Mouse (Mus musculus): ENCODE results near the gene Kif1b.
A peak's percentile ranks its signal among the peaks of the same experiment; 100 is the strongest.
"Not testable (repeated sequence)": the region's sequence is repeated elsewhere in the genome, so short reads cannot be mapped to it uniquely, and the experiment has no call there.

Gene Kif1b

DNA sequence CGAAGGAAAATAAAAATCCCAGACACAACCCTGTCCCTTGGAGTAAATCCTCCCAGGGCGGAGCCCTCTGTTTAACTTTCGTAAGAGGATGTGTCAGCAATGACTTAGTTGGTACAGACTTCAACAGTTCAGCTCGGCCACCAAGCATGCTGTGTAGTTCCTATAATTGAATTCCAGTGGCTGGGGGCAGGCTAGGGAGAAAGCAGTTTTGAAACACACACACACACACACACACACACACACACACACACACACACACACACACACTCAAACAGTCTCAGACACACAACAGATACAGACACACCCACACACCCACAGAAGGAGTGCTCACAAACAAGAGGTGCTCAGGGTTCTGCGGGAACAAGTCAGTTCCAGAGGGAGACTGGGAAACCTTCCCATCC is 135.9 kb downstream of the Kif1b start:
- DNase-seq (ENCODE audit: low read depth, low spot score): peak; percentile 50

DNA sequence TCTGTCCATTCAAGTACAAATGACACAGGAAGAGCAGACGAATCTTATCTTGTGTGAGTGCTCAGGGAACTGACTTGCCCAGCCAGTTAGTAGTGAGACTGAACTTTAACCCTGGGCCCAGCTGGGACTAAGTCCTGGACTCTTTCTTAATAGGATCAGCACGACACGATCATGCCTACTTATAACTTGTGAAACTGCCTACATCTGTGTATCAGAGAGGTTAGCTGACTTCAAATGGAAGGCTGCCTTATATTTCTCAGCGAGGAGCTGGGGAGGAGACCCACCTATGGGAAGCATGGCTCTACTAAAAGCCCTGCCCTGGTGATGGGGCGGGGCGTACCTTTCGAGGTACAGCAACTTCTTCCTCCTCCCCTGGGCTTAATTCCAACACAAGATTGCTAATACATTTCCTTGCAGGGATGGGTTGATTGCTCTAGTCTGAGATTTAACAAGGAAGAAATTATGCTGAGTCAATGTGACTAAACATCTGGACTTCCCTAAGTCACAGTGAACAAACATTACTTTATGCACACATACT is 137.0 kb downstream of the Kif1b start:
- peak; percentile 33 for DNase-seq (ENCODE audit: low read depth, low spot score)

DNA sequence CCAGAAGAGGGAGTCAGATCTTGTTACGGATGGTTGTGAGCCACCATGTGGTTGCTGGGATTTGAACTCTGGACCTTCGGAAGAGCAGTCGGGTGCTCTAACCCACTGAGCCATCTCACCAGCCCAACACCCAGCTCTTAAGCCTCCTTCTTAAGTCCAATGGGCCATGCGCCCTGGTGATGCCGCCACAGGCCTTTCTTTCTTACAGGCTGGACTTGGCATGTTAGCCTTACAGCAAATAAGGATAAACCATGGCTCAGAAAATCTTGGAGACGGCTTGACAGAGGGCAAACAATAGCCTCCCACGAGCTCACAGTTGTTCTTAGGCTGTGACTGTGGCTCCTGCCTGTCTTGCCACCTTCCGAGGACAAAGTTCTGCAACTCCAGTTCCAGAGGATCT is 137.6 kb downstream of the Kif1b start:
- not testable (repeated sequence) for DNase-seq (ENCODE audit: low read depth, low spot score)

DNA sequence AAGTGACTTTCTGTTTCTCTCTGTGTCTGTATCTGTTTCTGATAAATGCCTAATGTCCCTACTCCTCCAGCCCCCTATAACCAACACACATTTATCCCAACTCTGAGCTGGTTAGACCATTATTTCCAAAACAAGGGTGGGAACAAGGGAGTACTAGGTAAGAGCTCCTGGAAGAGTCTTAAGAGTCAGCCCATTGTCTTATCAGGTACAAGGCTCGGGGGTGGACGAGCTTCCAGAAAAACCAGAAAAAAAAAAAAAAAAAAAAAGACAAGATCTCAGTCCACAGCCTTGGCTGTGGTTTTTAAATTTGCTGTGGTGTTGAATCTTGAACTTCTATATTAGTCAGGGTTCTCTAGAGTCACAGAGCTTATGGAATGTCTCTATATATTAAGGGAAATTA is 139.5 kb downstream of the Kif1b start:
- DNase-seq (ENCODE audit: low read depth, low spot score): no peak

DNA sequence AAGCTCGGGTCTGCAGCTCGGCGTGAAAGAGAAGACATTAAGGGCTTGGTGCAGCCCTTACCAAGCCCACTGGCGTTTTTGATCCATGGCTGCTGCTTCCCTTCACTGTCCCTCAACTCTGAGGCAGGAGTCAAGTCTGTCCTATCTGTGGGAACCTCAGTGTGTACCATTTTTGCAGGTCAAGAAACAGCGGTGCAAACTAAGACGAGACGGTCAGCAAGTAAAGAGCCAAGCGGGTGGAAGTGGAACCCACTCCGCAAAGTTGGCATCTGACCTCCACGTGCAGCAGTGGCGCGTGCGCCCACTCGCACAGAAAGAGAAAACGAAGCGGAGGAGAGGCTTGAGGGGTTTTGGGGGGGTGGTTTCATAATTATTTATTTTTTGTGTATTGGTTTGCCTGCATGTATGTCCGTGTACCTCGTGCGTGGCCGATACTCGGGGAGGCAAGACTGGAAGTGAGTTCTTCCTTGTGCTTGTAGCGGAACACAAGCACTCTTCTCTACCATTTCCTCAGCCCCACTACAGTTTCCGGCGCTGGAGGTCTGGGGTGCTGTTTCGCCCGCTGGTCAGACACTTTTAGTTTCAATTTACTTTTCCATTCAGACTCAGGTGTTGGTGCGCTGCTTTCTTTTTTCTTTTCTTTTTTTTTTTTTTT is 140.4 kb downstream of the Kif1b start:
- DNase-seq (ENCODE audit: low read depth, low spot score): peak; percentile 31

DNA sequence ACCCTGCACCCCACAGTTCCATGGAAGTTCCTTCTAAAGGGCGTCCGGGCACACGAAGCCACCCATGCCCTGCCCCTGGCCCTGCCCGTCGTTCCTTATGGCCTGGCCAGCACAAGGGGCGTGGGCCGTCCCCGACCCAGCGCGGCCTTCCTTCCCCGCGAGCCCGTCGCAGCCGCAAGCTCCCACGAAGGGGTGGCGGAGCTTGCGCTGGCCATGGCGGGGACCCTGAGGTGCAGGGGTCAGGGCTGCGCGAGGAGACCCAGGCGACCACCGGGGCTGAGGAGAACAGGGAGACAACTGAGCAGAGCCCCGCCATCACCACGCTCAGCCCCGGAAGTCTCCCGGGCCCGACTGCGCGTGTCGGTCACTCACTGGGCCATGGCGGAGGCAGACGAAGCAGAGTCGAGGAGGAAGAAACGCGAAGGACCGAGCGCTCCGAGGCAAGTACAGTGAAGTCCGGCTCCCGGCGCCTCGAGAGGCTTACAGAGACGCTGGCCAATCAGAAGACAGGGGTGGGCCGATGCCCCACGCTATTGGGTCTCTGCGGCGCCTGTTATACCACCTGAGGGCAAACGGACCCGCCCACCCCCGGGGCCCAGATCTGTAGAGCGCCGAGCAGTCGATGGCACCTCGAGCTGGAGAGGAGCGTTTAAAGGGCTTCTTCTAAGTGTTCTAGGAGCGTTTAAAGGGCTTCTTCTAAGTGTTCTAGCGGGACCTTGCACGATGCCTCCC is 141.1 kb downstream of the Kif1b start, which contains the start of gene Pgd:
Pgd (minus strand) TSS at position 557 of the 732 bp plus-strand sequence.
- peak; percentile 98 for DNase-seq (ENCODE audit: low read depth, low spot score)

DNA sequence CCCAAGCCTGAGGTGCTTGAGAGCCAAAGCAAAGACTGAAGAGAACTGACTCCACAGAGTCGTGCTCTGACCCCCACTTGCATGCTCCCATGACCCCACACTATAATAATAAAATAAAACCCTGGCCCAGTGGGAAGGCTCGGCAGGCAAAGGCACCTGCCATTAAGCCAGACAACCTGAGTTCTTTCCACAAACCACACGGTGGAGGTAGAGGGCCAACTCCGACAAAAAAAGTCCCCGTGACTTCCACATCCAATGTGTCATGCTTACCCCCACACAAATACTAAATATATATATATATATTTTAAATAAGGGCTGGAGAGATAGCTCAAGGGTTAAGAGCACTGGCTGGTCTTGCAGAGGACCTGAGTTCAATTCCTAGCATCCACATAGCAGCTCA is 143.3 kb downstream of the Kif1b start:
- DNase-seq (ENCODE audit: low read depth, low spot score): peak; percentile 55

DNA sequence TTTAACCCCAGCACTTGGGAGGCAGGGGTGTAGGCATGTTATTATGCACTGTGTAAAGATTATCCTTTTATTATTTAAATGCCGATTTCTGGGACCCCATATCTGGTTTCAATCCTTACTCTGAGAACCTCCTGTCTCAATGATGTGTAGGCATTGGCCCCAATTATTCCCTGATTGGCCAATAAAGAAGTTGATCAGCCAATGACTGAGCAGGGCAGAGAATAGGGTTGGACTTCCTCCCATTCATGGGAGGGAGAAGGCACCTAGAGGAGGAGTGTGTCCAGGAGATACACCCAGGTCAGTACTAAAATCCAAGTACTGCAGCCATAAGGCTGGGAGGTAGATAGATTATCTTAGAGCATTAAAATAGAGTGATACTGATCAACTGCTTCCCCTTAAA is 144.3 kb downstream of the Kif1b start:
- no peak for DNase-seq (ENCODE audit: low read depth, low spot score)

DNA sequence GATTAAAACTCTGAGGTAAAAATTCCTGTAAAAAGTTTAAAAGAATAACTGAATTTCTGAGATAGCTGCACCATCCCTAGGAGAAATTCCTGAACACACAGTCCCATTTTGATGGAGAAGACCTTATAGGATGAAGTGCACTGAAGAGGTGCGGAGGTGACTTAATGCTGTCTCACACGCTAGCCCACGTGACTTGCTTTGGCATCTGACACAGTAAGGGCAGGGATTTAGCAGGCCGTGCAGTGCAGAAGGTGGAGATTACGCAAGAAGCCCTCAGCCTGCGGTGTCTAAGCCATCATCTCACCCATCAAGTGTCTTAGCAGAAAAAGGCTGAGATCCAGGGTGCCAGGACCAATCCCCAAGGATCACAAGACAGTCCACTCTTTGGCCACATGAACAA is 146.3 kb downstream of the Kif1b start:
- DNase-seq (ENCODE audit: low read depth, low spot score): no peak

DNA sequence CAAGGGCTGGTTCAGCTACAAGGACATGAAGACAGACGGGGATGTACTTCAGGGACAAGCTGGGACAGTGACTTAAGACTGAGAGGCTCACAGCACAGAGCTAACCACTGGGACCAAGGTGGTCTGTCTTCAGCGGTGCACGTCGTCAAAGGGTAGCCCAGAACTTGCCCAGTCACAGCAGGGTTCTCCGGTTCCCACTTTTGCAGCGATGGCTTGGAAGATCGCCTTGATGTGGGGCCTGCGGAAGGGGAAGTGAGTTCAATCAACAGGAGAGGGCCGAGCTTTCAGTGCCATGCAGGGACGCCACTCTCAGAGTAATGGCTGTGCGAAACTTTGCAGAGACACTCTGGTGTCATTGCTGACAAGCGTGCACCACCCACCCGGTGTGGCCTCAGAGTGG is 147.6 kb downstream of the Kif1b start:
- no peak for DNase-seq (ENCODE audit: low read depth, low spot score)

DNA sequence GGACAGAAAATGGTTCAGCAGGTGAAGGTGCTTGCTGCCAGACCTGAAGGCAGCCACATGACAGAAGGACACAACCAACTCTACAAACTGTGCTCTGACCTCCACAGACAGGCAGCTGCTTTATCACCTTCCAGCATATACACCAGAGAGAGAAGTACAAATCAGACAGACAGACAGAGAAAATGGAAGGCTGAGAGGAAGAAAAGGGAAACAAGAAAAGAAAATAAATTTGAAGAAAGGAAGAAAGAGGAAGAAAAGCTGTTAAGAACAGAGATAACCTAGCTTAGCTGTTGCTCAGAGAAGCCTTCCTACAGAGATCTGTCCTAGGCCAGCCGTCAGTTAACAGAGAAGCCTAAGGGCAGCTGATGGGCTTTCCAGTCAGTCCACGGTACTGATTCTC is 148.3 kb downstream of the Kif1b start:
- no peak for DNase-seq (ENCODE audit: low read depth, low spot score)

DNA sequence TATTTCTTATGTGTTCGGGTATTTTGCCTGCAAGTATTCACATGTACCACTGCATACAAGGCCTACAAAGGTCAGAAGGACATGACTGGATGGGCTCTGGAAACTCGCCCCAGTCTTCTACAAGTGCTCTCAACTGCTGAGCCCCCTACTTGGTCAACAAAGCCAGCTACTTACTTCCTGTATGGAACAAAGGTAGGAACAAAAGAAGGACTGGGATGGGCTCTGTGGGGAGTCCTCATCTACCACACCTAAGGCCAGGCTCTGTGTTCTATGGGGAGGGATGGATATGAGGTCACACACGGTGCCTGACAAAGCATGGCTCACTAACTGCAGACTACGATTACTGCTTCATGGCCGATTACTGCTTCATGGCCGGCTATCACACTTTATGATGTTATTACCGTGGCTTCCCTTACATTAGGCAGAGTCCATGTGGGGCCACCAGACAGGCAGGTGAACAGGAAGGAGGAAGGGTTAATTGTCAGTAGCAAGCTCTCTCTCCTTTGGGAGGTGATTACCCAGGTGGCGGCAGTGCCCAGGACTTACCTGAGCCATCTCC is 150.0 kb downstream of the Kif1b start:
- DNase-seq (ENCODE audit: low read depth, low spot score): no peak

DNA sequence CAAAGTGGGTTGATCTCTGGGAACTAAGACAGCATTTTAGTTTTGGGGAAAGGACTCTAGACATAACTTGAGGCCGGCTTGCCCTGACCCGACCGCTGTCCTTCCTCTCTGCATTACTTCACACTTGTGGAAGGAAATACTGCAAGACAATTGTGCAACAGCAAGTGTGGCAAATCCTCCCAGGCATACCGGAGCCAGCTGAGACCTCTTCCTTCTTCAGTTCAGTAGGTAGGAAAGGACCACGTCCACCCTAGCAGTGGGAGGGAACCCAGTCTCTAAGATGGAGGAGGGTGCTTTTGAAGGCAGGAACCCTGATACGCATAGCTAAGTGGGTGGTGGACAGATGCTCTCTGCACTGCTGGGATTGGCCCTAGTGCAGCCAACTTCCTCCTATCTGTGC is 151.8 kb downstream of the Kif1b start:
- peak; percentile 37 for DNase-seq (ENCODE audit: low read depth, low spot score)

DNA sequence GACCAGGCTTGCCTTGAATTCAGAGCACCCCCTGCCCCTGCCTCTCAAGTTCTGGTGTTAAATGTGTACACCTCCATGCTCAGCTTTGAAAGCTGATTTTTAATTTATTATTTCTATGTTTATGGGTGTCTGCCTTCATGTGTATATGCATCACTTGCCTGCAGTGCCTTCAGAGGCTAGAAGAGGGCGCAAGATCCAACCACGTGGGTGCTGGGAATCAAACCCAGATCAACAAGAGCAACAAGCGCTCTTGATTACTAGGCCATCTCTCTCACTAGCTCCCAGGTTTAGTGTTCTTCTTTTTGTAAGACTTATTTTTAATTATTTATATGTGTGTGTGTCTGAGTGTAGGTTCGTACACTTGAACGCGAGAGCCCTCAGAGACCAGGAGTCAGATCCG is 152.6 kb downstream of the Kif1b start:
- DNase-seq (ENCODE audit: low read depth, low spot score): no peak

DNA sequence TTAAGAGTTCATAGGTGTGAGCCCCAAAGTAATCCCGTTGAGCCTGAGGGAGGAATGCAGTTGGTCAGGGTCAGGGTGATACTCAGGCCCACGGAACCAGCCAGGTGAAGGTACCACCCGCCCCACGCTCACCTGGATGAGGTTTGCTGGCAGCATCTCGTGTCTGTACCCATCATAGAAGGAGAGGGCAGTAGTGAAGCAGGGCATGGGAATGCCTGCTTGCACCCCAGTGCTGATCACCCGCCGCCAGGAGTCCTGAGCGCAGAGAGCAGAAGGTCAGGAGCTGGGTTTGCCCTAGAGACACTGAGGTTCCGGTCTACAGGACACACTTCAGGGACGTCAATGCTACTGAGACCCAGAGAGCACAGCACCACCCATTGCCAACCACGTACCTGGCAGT is 156.8 kb downstream of the Kif1b start:
- no peak for DNase-seq (ENCODE audit: low read depth, low spot score)

DNA sequence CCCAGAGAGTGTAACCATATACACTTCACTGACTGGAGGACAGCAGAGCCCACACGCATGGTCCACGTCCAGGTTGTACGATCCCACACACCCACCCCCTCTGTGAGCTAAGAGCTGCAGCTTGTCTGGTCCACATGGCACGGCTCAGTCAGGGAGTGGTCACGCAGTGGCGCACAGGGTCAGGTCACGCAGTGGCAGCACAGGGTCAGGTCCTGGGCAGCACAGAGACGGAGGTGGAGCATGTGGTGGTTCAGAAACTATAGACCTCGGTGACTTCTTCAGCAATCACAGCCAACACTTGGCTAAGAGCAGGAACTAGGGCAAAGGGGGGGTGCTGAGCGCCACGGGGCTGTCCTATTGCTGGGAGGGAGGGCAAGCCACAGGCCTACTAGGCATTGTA is 157.2 kb downstream of the Kif1b start:
- no peak for DNase-seq (ENCODE audit: low read depth, low spot score)

DNA sequence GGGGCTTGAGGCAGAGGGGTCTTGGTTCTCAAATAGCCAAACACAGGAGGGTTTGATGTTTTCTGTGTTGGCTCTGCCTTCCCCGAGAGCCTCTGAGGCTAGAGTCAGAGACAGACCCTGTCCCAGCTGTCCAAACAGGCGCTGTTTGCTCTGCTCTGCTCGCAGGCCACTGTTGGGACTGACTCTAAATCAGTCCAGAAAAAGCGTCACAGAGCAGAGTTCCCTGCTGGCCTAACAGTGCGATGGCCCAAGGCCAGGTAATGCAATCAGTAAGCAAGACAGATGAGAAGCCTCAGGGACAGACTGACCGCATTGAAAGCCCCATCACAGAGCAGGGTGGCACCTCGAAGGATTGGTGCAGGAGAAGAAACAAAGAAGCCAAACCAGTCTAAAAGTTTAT is 157.9 kb downstream of the Kif1b start:
- no peak for DNase-seq (ENCODE audit: low read depth, low spot score)

DNA sequence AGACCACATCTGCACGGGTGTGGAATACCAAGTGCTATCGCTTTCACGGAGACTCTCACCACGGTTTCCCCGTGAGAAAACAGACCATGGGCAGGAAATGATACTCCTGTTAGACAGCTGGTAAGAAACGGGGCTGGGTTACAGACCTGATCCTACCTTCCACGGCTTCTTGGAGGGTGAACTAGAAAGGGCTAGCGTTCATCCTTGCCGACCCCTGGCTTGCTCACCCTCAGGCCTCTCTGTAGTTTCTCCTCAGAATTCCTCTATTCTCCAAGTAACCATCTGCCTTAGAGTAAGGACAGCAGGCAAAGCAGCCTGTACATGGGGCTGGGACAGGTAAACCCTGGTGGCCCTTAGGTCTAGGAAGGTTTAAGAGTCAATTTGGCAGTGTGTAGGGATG is 158.3 kb downstream of the Kif1b start:
- no peak for DNase-seq (ENCODE audit: low read depth, low spot score)

DNA sequence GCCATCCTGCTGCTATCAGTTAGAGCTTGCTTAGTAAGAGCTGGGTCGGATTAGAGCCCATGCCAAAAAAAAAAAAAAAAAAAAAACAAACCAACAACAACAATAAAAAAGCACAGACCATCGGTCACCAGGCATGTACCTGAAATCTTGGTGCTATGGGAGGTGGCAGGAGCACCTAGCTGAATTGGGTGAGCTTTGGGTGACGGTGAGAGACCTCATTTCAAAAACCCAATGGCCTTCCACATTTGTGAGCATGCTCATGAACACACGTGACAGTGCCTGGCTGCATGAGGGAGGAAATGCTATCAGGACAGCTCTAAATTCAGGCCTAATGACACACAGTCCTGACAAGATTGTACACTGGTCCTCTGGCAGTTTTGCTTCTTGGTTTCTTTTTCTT is 159.4 kb downstream of the Kif1b start:
- no peak for DNase-seq (ENCODE audit: low read depth, low spot score)

DNA sequence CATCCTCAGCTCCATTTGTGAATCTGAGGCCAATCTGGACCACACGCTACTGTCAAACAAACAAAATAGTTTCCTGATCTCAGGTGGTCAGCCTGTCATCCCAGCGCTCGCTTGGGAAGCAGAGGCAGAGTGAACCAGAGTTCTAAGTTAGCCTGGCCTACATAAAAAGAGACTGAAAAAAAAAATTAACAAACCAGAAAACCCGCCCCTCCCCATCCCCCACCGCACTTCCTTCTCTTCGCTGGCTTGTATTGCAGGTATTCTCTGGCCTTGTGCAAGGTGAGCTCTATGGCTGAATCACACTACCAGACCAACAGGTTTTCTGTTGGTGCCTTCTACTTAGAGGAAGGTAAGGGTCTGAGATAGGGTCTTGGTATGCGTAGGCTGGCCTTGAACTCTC is 160.0 kb downstream of the Kif1b start:
- no peak for DNase-seq (ENCODE audit: low read depth, low spot score)

DNA sequence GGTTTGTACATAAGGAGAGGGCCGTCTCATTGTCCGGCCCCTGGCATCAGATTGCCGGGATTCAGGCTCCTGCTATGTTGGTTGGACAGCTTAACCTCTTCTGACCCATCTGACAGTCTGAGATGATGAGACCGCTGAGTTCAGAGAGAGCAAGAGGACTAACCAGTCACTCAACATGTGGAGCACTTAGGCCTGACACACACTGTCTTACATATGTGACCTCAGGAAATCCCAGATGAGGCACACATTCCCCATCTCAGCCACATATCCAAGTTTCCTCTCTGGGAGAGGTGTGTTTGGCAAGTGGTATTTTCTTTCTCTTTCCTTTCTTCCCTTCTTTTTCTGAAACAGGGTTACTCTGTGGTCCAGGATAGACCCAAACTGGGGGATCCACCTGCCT is 162.3 kb downstream of the Kif1b start:
- no peak for DNase-seq (ENCODE audit: low read depth, low spot score)

DNA sequence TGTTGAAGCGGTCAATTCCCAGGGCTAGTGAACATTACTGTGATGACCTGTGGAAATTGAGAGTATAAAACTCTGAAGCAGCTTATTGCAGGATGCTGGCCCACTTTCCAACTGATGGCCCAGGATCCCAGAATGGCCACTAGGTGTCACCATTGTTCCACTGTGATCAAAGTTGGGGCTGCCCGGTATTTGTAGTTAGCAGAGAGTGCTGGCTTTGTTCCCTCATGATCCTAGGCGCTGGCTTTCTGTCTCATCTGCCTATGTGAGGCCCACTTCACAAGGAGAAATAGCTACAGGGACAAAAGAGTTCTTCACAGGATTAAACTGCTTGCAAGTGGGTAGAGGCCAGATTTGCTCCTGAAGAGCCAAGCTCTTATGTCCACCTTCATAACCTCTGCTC is 163.0 kb downstream of the Kif1b start:
- peak; percentile 92 for DNase-seq (ENCODE audit: low read depth, low spot score)

DNA sequence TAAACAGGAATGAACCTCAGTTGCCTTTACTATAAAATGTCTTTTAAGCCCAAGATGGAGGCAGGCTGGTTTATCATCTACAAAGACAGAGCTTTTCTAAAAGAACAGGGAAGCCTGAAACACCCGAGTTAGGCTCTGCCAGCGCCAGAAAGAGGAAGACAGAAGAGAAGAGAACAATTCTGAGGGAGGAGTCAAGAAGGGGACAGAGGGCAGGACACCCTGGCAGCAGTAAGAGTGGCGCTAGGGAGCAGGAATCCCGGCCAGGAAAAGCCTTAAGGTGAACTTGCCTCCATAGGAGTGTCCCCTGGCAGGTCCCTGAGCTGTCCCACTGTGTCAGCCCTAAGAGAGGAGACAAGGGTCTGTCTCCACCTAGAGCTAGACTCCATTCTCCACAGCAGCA is 163.9 kb downstream of the Kif1b start:
- DNase-seq (ENCODE audit: low read depth, low spot score): no peak
